Mouse (Mus musculus): ENCODE measurements around the gene Insc. TPM values are rescaled to one million over a fixed set of nuclear protein-coding genes. Genes with fewer than 3 reads are reported as not detected.

The Insc gene
- polyA plus RNA-seq, 1 experiment from 2014 or later = 6.3 TPM

DNA sequence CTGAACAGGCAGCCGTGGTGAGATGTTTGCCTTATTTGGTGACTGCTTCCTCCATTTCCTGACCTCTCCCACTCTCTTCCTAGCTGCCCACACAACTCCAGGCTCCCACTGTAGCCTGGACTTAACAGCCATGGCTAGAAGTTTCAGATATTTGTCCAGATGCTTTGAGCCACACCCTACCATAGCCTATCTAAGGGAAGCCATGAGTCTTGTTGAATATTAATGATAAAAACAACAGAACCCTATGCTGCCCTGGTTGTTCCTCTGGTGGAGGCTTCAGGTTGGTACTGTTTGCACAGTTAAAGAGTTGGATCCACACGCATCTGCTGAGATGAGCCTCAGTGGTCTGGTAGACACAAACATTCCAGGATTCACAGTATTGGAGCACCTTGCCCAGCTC is 61.8 kb downstream of the Insc start:
- no peak for ATAC-seq (ENCODE audit: insufficient number of reproducible peaks, insufficient read depth, low FRiP score, low read depth)
- Histone ChIP-seq H3K4me1 (ENCODE audit: control insufficient read depth in 2 of 2, insufficient read depth in 2 of 2, low read length in 2 of 2) (no peaks in the 10 kb centered on the region), H3K27me3 (ENCODE audit: control insufficient read depth, insufficient read depth, low read length) (no peaks in the 10 kb centered on the region), H3K4me2 (ENCODE audit: low read length) (no peak overlapping the region), H3K9ac (ENCODE audit: low read length) (no peak overlapping the region), H3K4me3 (ENCODE audit: control insufficient read depth in 1 of 2, insufficient read depth in 1 of 2, low read depth in 1 of 2, low read length in 2 of 2) (no peak overlapping the region), H3K27ac (replicated peaks in 1 of 2; ENCODE audit: control insufficient read depth in 1 of 2, insufficient read depth in 1 of 2, low read depth in 2 of 2, low read length in 2 of 2) (no peak overlapping the region), H3K9me3 (ENCODE audit: control insufficient read depth, low read length) (no peaks in the 10 kb centered on the region), H3K36me3 (ENCODE audit: control insufficient read depth, insufficient read depth, low read length) (no peaks in the 10 kb centered on the region)
- 64% methylated on average over 2 of the region's 2 CpGs for WGBS

GRCm38 (mm10) chr7:114807343-114807742 is 63.8 kb downstream of the Insc start:
- no peak for ATAC-seq (ENCODE audit: insufficient number of reproducible peaks, insufficient read depth, low FRiP score, low read depth)
- no peak overlapping the region for H3K27ac ChIP-seq (replicated peaks in 1 of 2; ENCODE audit: control insufficient read depth in 1 of 2, insufficient read depth in 1 of 2, low read depth in 2 of 2, low read length in 2 of 2)
- H3K27me3 ChIP-seq (ENCODE audit: control insufficient read depth, insufficient read depth, low read length) = no peaks in the 10 kb centered on the region
- no peaks in the 10 kb centered on the region for H3K4me1 ChIP-seq (ENCODE audit: control insufficient read depth in 2 of 2, insufficient read depth in 2 of 2, low read length in 2 of 2)
- H3K9ac ChIP-seq (ENCODE audit: low read length) = no peak overlapping the region
- 0 out of 2 replicates have a peak, but pooled peaks cover 5% of the 10 kb centered on the region for H3K9me3 ChIP-seq (ENCODE audit: control insufficient read depth, low read length)
- H3K36me3 ChIP-seq (ENCODE audit: control insufficient read depth, insufficient read depth, low read length) = no peaks in the 10 kb centered on the region
- H3K4me2 ChIP-seq (ENCODE audit: low read length) = no peak overlapping the region
- no peak overlapping the region for H3K4me3 ChIP-seq (ENCODE audit: control insufficient read depth in 1 of 2, insufficient read depth in 1 of 2, low read depth in 1 of 2, low read length in 2 of 2)
- WGBS = 57% methylated on average over 5 of the region's 5 CpGs

DNA sequence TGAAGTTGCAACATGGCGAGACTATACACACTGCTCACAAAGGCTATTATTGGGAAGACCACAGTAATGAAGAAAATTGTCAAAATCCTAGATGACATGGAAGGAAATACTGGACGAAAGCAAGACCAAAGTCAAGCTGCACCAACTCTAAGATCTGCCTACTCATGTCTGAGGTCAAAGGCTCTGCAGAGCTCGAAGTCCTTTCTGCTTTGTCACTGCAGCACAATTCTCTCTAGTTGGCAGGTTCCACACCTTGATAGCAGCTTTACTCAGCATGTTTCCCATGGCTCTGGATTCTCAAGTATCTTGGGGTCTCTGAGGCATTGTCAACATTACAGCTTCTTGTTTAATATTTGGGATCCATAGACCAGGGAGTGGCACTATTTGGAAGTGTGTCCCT is 64.8 kb downstream of the Insc start:
- Histone ChIP-seq H3K4me2 (ENCODE audit: low read length) (no peak overlapping the region), H3K4me3 (ENCODE audit: control insufficient read depth in 1 of 2, insufficient read depth in 1 of 2, low read depth in 1 of 2, low read length in 2 of 2) (no peak overlapping the region), H3K27ac (replicated peaks in 1 of 2; ENCODE audit: control insufficient read depth in 1 of 2, insufficient read depth in 1 of 2, low read depth in 2 of 2, low read length in 2 of 2) (no peak overlapping the region), H3K27me3 (ENCODE audit: control insufficient read depth, insufficient read depth, low read length) (no peaks in the 10 kb centered on the region), H3K9ac (ENCODE audit: low read length) (no peak overlapping the region), H3K4me1 (ENCODE audit: control insufficient read depth in 2 of 2, insufficient read depth in 2 of 2, low read length in 2 of 2) (no peaks in the 10 kb centered on the region), H3K36me3 (ENCODE audit: control insufficient read depth, insufficient read depth, low read length) (no peaks in the 10 kb centered on the region), H3K9me3 (ENCODE audit: control insufficient read depth, low read length) (0 out of 2 replicates have a peak, but pooled peaks cover 5% of the 10 kb centered on the region)
- WGBS = 83% methylated on average over 3 of the region's 3 CpGs
- ATAC-seq (ENCODE audit: insufficient number of reproducible peaks, insufficient read depth, low FRiP score, low read depth) = no peak

DNA sequence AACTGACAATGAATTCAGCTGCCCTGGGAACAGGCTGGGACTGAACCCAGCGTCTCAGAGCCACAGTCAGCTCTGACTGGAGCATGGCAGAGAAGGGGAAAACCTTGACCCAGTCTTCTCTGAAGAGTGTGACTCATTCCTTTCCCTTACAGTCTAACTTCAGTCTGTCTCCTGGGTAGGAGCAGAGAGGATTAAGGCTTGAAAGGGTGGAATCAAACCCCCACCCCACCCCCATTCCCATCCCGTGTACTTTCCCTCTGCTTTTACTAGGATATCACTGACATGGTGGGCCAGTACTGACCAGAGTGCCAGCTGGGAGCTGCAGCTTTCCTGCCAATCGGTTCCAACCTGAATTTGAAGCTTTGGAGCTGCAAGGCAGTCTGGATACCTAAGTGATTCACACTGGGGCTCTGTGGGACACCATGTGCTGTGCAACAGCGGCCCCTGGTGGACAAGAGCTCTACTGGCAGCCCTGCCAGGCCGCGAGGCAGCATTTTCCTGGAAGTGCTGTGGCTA is 73.9 kb downstream of the Insc start:
- Histone ChIP-seq H3K9me3 (ENCODE audit: control insufficient read depth, low read length) (no peaks in the 10 kb centered on the region), H3K4me2 (ENCODE audit: low read length) (no peak overlapping the region), H3K4me1 (ENCODE audit: control insufficient read depth in 2 of 2, insufficient read depth in 2 of 2, low read length in 2 of 2) (no peaks in the 10 kb centered on the region; a peak in 1 of 4 replicates), H3K27ac (replicated peaks in 1 of 2; ENCODE audit: control insufficient read depth in 1 of 2, insufficient read depth in 1 of 2, low read depth in 2 of 2, low read length in 2 of 2) (no peak overlapping the region), H3K27me3 (ENCODE audit: control insufficient read depth, insufficient read depth, low read length) (0 out of 2 replicates have a peak, but pooled peaks cover 5% of the 10 kb centered on the region), H3K36me3 (ENCODE audit: control insufficient read depth, insufficient read depth, low read length) (no peaks in the 10 kb centered on the region), H3K4me3 (ENCODE audit: control insufficient read depth in 1 of 2, insufficient read depth in 1 of 2, low read depth in 1 of 2, low read length in 2 of 2) (no peak overlapping the region), H3K9ac (ENCODE audit: low read length) (peak overlapping the region; percentile 11; the same call in 1 of the 2 replicates)
- WGBS = 9% methylated on average over 6 of the region's 6 CpGs
- peak; percentile 65 for ATAC-seq (ENCODE audit: insufficient number of reproducible peaks, insufficient read depth, low FRiP score, low read depth)

DNA sequence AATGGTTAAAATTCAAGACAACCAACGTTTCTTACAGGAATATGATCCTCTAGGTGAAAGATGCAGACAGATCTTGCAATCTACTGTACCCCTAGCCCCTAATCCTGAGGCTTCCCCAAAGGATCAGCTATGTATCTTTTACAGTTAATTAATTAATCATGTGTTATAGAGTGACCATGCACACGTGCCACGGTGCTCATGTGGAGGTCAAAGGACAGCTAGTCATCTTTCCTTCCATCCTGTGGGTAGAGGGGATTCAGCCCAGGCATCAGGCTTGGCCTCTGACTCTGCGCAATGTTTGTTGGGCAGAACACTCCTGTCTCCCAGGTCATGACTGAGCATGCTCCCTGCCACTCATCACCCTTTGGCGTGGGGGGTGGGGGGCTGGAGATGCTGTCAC is 74.4 kb downstream of the Insc start:
- no peak for ATAC-seq (ENCODE audit: insufficient number of reproducible peaks, insufficient read depth, low FRiP score, low read depth)
- H3K9ac ChIP-seq (ENCODE audit: low read length) = no peak overlapping the region
- WGBS = 28% methylated on average over 5 of the region's 5 CpGs
- H3K36me3 ChIP-seq (ENCODE audit: control insufficient read depth, insufficient read depth, low read length) = no peaks in the 10 kb centered on the region
- no peaks in the 10 kb centered on the region for H3K9me3 ChIP-seq (ENCODE audit: control insufficient read depth, low read length)
- H3K4me1 ChIP-seq (ENCODE audit: control insufficient read depth in 2 of 2, insufficient read depth in 2 of 2, low read length in 2 of 2) = no peaks in the 10 kb centered on the region; a peak in 1 of 4 replicates
- no peak overlapping the region for H3K4me3 ChIP-seq (ENCODE audit: control insufficient read depth in 1 of 2, insufficient read depth in 1 of 2, low read depth in 1 of 2, low read length in 2 of 2)
- no peak overlapping the region for H3K27ac ChIP-seq (replicated peaks in 1 of 2; ENCODE audit: control insufficient read depth in 1 of 2, insufficient read depth in 1 of 2, low read depth in 2 of 2, low read length in 2 of 2)
- 0 out of 2 replicates have a peak, but pooled peaks cover 5% of the 10 kb centered on the region for H3K27me3 ChIP-seq (ENCODE audit: control insufficient read depth, insufficient read depth, low read length)
- H3K4me2 ChIP-seq (ENCODE audit: low read length) = no peak overlapping the region

DNA sequence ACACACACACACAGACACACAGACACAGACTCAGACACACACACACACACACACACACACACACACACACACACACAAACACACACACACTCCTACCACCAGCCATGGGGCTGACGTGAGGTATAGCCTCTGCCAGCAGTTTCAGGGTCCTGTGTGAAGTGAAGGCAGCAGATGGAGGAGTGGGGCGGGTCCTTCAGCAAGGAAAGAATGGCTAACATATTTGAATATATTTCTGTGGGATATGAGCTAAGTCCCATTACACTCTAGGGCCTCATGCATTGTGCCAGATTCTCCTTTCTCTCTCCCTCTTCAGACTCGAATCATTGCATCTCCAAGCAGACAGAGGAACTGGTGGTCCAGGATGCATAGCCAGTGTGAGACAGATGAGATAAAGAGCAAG is 74.9 kb downstream of the Insc start:
- Histone ChIP-seq H3K4me1 (ENCODE audit: control insufficient read depth in 2 of 2, insufficient read depth in 2 of 2, low read length in 2 of 2) (no peaks in the 10 kb centered on the region; a peak in 1 of 4 replicates), H3K4me3 (ENCODE audit: control insufficient read depth in 1 of 2, insufficient read depth in 1 of 2, low read depth in 1 of 2, low read length in 2 of 2) (no peak overlapping the region), H3K9ac (ENCODE audit: low read length) (no peak overlapping the region), H3K27me3 (ENCODE audit: control insufficient read depth, insufficient read depth, low read length) (0 out of 2 replicates have a peak, but pooled peaks cover 5% of the 10 kb centered on the region), H3K4me2 (ENCODE audit: low read length) (no peak overlapping the region), H3K9me3 (ENCODE audit: control insufficient read depth, low read length) (no peaks in the 10 kb centered on the region), H3K27ac (replicated peaks in 1 of 2; ENCODE audit: control insufficient read depth in 1 of 2, insufficient read depth in 1 of 2, low read depth in 2 of 2, low read length in 2 of 2) (no peak overlapping the region), H3K36me3 (ENCODE audit: control insufficient read depth, insufficient read depth, low read length) (no peaks in the 10 kb centered on the region)
- WGBS = 85% methylated on average over 3 of the region's 3 CpGs
- no peak for ATAC-seq (ENCODE audit: insufficient number of reproducible peaks, insufficient read depth, low FRiP score, low read depth)

GRCm38 (mm10) chr7:114818836-114819235 is 75.3 kb downstream of the Insc start:
- H3K4me2 ChIP-seq (ENCODE audit: low read length) = no peak overlapping the region
- H3K4me3 ChIP-seq (ENCODE audit: control insufficient read depth in 1 of 2, insufficient read depth in 1 of 2, low read depth in 1 of 2, low read length in 2 of 2) = no peak overlapping the region
- 0 out of 2 replicates have a peak, but pooled peaks cover 5% of the 10 kb centered on the region for H3K27me3 ChIP-seq (ENCODE audit: control insufficient read depth, insufficient read depth, low read length)
- no peak for ATAC-seq (ENCODE audit: insufficient number of reproducible peaks, insufficient read depth, low FRiP score, low read depth)
- 67% methylated on average over 8 of the region's 8 CpGs for WGBS
- no peak overlapping the region for H3K9ac ChIP-seq (ENCODE audit: low read length)
- no peaks in the 10 kb centered on the region for H3K36me3 ChIP-seq (ENCODE audit: control insufficient read depth, insufficient read depth, low read length)
- no peaks in the 10 kb centered on the region for H3K9me3 ChIP-seq (ENCODE audit: control insufficient read depth, low read length)
- no peaks in the 10 kb centered on the region; a peak in 1 of 4 replicates for H3K4me1 ChIP-seq (ENCODE audit: control insufficient read depth in 2 of 2, insufficient read depth in 2 of 2, low read length in 2 of 2)
- H3K27ac ChIP-seq (replicated peaks in 1 of 2; ENCODE audit: control insufficient read depth in 1 of 2, insufficient read depth in 1 of 2, low read depth in 2 of 2, low read length in 2 of 2) = no peak overlapping the region

DNA sequence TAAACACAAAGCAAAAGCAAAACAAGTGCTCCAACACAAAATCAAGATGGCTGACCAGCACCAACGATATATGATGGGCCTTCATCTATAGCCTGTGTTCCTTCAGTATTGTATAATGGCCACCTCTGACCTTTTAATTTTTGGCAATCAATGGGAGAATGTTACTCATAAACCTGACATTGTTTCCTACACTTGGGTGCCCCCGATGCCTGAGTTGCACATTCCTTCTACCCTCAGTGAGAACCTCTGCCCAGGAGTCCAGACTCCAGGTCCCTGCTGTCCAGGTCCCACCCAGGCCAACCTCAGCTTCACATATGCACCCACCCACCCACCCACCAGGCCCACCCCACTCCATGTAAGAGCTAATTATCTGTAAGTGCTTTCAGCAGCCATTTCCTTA is 79.2 kb downstream of the Insc start:
- no peaks in the 10 kb centered on the region for H3K36me3 ChIP-seq (ENCODE audit: control insufficient read depth, insufficient read depth, low read length)
- ATAC-seq (ENCODE audit: insufficient number of reproducible peaks, insufficient read depth, low FRiP score, low read depth) = no peak
- H3K27ac ChIP-seq (replicated peaks in 1 of 2; ENCODE audit: control insufficient read depth in 1 of 2, insufficient read depth in 1 of 2, low read depth in 2 of 2, low read length in 2 of 2) = no peak overlapping the region
- 85% methylated on average over 2 of the region's 2 CpGs for WGBS
- no peak overlapping the region for H3K4me2 ChIP-seq (ENCODE audit: low read length)
- H3K9ac ChIP-seq (ENCODE audit: low read length) = no peak overlapping the region
- peaks cover 3 to 8% of the 10 kb centered on the region in 2 experiments; a peak in 3 of 4 replicates for H3K4me1 ChIP-seq (ENCODE audit: control insufficient read depth in 2 of 2, insufficient read depth in 2 of 2, low read length in 2 of 2)
- no peaks in the 10 kb centered on the region for H3K27me3 ChIP-seq (ENCODE audit: control insufficient read depth, insufficient read depth, low read length)
- no peak overlapping the region for H3K4me3 ChIP-seq (ENCODE audit: control insufficient read depth in 1 of 2, insufficient read depth in 1 of 2, low read depth in 1 of 2, low read length in 2 of 2)
- H3K9me3 ChIP-seq (ENCODE audit: control insufficient read depth, low read length) = no peaks in the 10 kb centered on the region
